10 mouse cellular contexts compared by ENCODE assay signal in the genomic region with DNA sequence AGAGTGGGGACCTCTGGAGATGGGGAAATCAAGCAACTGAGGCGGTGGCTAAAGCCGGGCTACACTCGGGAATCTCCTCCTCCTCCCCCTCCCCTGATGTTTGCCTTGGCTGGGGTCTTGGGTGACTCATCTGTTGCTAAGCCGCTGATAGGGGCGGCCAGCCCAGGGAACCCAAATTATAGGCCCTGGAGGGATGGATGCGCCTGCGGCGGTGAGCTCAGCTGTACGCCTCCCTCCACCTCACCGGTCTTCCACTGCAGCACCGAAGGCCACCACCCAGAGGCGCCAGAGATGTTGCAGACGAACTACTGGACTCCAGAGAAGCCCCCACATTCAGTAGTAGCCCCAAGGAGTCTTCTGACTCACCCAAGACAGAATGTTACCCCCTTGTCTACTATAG. TPM values are rescaled to one million over a fixed set of nuclear protein-coding genes. Genes with fewer than 3 reads are reported as not detected.
DNase-seq lines count a peak whose midpoint lies in the region; ATAC-seq and TF ChIP-seq lines count a peak whose summit lies in the region.
"Had no signal": no experiment of that assay in that cellular context is flagged by ENCODE, and none has a peak within 500 bp of the region (broad histone marks: within the 10 kb centered on the region; RNA-seq: fewer than 3 reads in every experiment).

No protein-coding gene starts in this region.

- H3K9me3 ChIP-seq in kidney, postnatal 0 days (replicated peaks; ENCODE audit: low read length): no peaks in the 10 kb centered on the region
- H3K9me3 ChIP-seq in embryonic facial prominence, embryonic 10.5 days: no peaks in the 10 kb centered on the region
- H3K9me3 ChIP-seq: neural tube, embryonic 13.5 days had no signal

- peaks cover 51% of the 10 kb centered on the region for H3K27me3 ChIP-seq in kidney, postnatal 0 days (ENCODE audit: insufficient read depth, low read length)
- H3K27me3 ChIP-seq in embryonic facial prominence, embryonic 10.5 days (replicated peaks; ENCODE audit: low read depth, poor library complexity, severe bottlenecking): peaks cover 96% of the 10 kb centered on the region

- H3K4me3 ChIP-seq in kidney, postnatal 0 days (replicated peaks; ENCODE audit: low read depth, low read length): no peak overlapping the region
- H3K4me3 ChIP-seq in embryonic facial prominence, embryonic 10.5 days: 0 out of 2 replicates have a peak overlapping the region, but pooled peaks have one; percentile 18
- H3K4me3 ChIP-seq: neural tube, embryonic 13.5 days had no signal

- H3K4me1 ChIP-seq in kidney, postnatal 0 days (replicated peaks; ENCODE audit: insufficient read depth, low read length): peaks cover 11% of the 10 kb centered on the region; the same call in 1 of the 2 replicates
- peaks cover 40% of the 10 kb centered on the region for H3K4me1 ChIP-seq in embryonic facial prominence, embryonic 10.5 days

- H3K4me2 ChIP-seq in kidney, postnatal 0 days (ENCODE audit: low read length): no peak overlapping the region
- H3K4me2 ChIP-seq: neural tube, embryonic 13.5 days had no signal

- no peak for DNase-seq in kidney, postnatal 0 days (ENCODE audit: low spot score)
- DNase-seq in kidney, postnatal 14 days: no peak
- peak; percentile 42 for DNase-seq in 416B (ENCODE audit: low read depth)
- peak; percentile 48 for DNase-seq in embryonic facial prominence, embryonic 10.5 days (ENCODE audit: low spot score)
- DNase-seq in heart, postnatal 36 days: peak; percentile 53 to 61
- DNase-seq in frontal cortex, postnatal 25 days (ENCODE audit: low spot score in 2 of 2): no peak

- TF ChIP-seq CTCF in kidney, postnatal 0 days (IDR thresholded peaks at IDR 0.05; ENCODE audit: low read depth): peak; percentile 23; the same call in 1 of the 2 replicates

- H3K27ac ChIP-seq in kidney, postnatal 0 days: no peak overlapping the region
- H3K27ac ChIP-seq in embryonic facial prominence, embryonic 10.5 days (replicated peaks): no peak overlapping the region
- H3K27ac ChIP-seq: neural tube, embryonic 13.5 days had no signal

- intact Hi-C loops in heart, postnatal 36 days (cut with DNase I): no loop called here

- no peak overlapping the region for H3K9ac ChIP-seq in kidney, postnatal 0 days (ENCODE audit: low read depth, low read length)
- H3K9ac ChIP-seq: neural tube, embryonic 13.5 days had no signal

- H3K36me3 ChIP-seq in kidney, postnatal 0 days (ENCODE audit: insufficient read depth, low read length): no peaks in the 10 kb centered on the region
- H3K36me3 ChIP-seq in embryonic facial prominence, embryonic 10.5 days (replicated peaks): no peaks in the 10 kb centered on the region
- H3K36me3 ChIP-seq: neural tube, embryonic 13.5 days had no signal

- 6% methylated on average over 13 of the region's 13 CpGs for WGBS in kidney, postnatal 0 days
- 3% methylated on average over 13 of the region's 13 CpGs for whole genome bisulfite sequencing in embryonic facial prominence, embryonic 10.5 days

- no peak for ATAC-seq in kidney, postnatal 0 days (replicated peaks; ENCODE audit: low FRiP score, low read depth)
- no peak for ATAC-seq in cerebellum, adult (ENCODE audit: insufficient number of reproducible peaks, low FRiP score, low TSS enrichment)
- no peak for ATAC-seq in frontal cortex, adult (ENCODE audit: low TSS enrichment)

RNA-seq across cellular contexts. Expression of a gene that starts 2.6 kb away (rescaled TPM):
- not detected in 2 replicates for polyA plus RNA-seq in kidney, postnatal 0 days (2015; fragmentation: Nextera tagmentation; extraction: Ambion mirVana)
- 0.34 and 0.40 TPM in 2 replicates for polyA plus RNA-seq in embryonic facial prominence, embryonic 10.5 days (2016; fragmentation: Nextera tagmentation; extraction: Ambion mirVana)
- total RNA-seq in heart, postnatal 36 days (2021): under 1 TPM; 0.27 to 0.33 TPM
- polyA plus RNA-seq: neural tube, embryonic 13.5 days had no signal

RNA-seq across cellular contexts. Expression of a gene that starts 9.1 kb away (rescaled TPM):
- polyA plus RNA-seq in kidney, postnatal 0 days (2015; fragmentation: Nextera tagmentation; extraction: Ambion mirVana): not detected in 2 replicates
- 1.0 and 1.5 TPM in 2 replicates for polyA plus RNA-seq in embryonic facial prominence, embryonic 10.5 days (2016; fragmentation: Nextera tagmentation; extraction: Ambion mirVana)
- not detected for total RNA-seq in heart, postnatal 36 days (2021)
- total RNA-seq: left cerebral cortex, adult 18-20 months had no signal

RNA-seq across cellular contexts. Expression of a gene that starts 17.6 kb away (rescaled TPM):
- polyA plus RNA-seq in kidney, postnatal 0 days (2015; fragmentation: Nextera tagmentation; extraction: Ambion mirVana): 39.0 and 39.6 TPM in 2 replicates
- 41.6 and 43.1 TPM in 2 replicates for polyA plus RNA-seq in embryonic facial prominence, embryonic 10.5 days (2016; fragmentation: Nextera tagmentation; extraction: Ambion mirVana)
- 10 to 100 TPM; 20.8 to 20.9 TPM for total RNA-seq in heart, postnatal 36 days (2021)

RNA-seq across cellular contexts. Expression of a gene that starts 28.7 kb away (rescaled TPM):
- 4.4 and 6.1 TPM in 2 replicates for polyA plus RNA-seq in kidney, postnatal 0 days (2015; fragmentation: Nextera tagmentation; extraction: Ambion mirVana)
- polyA plus RNA-seq in embryonic facial prominence, embryonic 10.5 days (2016; fragmentation: Nextera tagmentation; extraction: Ambion mirVana): not detected in 2 replicates
- under 1 TPM; 0.22 to 0.35 TPM for total RNA-seq in heart, postnatal 36 days (2021)

RNA-seq across cellular contexts. Expression of a gene that starts 50.7 kb away (rescaled TPM):
- 83.1 and 94.5 TPM in 2 replicates for polyA plus RNA-seq in kidney, postnatal 0 days (2015; fragmentation: Nextera tagmentation; extraction: Ambion mirVana)
- 83.5 and 85.3 TPM in 2 replicates for polyA plus RNA-seq in embryonic facial prominence, embryonic 10.5 days (2016; fragmentation: Nextera tagmentation; extraction: Ambion mirVana)
- 100 to 1,000 TPM in 1 of 2 experiments, 10 to 100 TPM in 1; 99.8 to 112 TPM for total RNA-seq in heart, postnatal 36 days (2021)

Comparison
In these comparisons a context has a peak if more than half of its experiments do, and no peak if none do; other contexts are left out.
1. DNase-seq: peak in 416B (single experiment), embryonic facial prominence, embryonic 10.5 days (single experiment) and heart, postnatal 36 days (2 of 2); none in kidney, postnatal 0 days (single experiment), kidney, postnatal 14 days (single experiment) and frontal cortex, postnatal 25 days (0 of 2).